ENCODE assay signal across 15 mouse cellular contexts in genomic region chr11:29622030-29622790, GRCm38 (mm10).
DNase-seq lines count a peak whose midpoint lies in the region; ATAC-seq and TF ChIP-seq lines count a peak whose summit lies in the region.
"Had no signal": no experiment of that assay in that cellular context is flagged by ENCODE, and none has a peak within 500 bp of the region (broad histone marks: within the 10 kb centered on the region; RNA-seq: fewer than 3 reads in every experiment).

No protein-coding gene starts in this region.

- H3K27ac ChIP-seq in forebrain, embryonic 14.5 days (ENCODE audit: low read depth, low read length): no peak overlapping the region
- H3K27ac ChIP-seq in forebrain, embryonic 12.5 days: no peak overlapping the region
- 0 out of 2 replicates have a peak overlapping the region, but pooled peaks have one; percentile 24 for H3K27ac ChIP-seq in olfactory bulb, adult 2 months (ENCODE audit: insufficient read depth, low read depth, low read length)
- no peak overlapping the region for H3K27ac ChIP-seq in kidney, embryonic 16.5 days (ENCODE audit: low read length)
- H3K27ac ChIP-seq: hindbrain, embryonic 15.5 days; neural tube, embryonic 13.5 days had no signal

- H3K4me3 ChIP-seq in forebrain, embryonic 14.5 days (ENCODE audit: low read depth, low read length): no peak overlapping the region
- H3K4me3 ChIP-seq in forebrain, embryonic 12.5 days (replicated peaks): no peak overlapping the region
- H3K4me3 ChIP-seq in olfactory bulb, adult 2 months (ENCODE audit: insufficient read depth, low read depth, low read length): no peak overlapping the region
- H3K4me3 ChIP-seq in kidney, embryonic 16.5 days (ENCODE audit: low read length): no peak overlapping the region
- H3K4me3 ChIP-seq: hindbrain, embryonic 15.5 days; neural tube, embryonic 13.5 days had no signal

- H3K9ac ChIP-seq in forebrain, embryonic 14.5 days (ENCODE audit: low read length): no peak overlapping the region
- H3K9ac ChIP-seq in forebrain, embryonic 12.5 days: no peak overlapping the region
- H3K9ac ChIP-seq in kidney, embryonic 16.5 days (replicated peaks; ENCODE audit: low read length): no peak overlapping the region
- H3K9ac ChIP-seq: hindbrain, embryonic 15.5 days; neural tube, embryonic 13.5 days had no signal

- peak; percentile 46; the same call in 1 of the 2 replicates for ATAC-seq in forebrain, embryonic 14.5 days
- ATAC-seq in forebrain, embryonic 12.5 days (ENCODE audit: low FRiP score): no peak
- ATAC-seq in kidney, embryonic 16.5 days (ENCODE audit: low FRiP score, low TSS enrichment): no peak
- ATAC-seq: midbrain, embryonic 16.5 days had no signal

- TF ChIP-seq CTCF in olfactory bulb, adult 2 months (IDR thresholded peaks at IDR 0.05; ENCODE audit: insufficient read depth, low read depth, low read length): no peak

- no peak overlapping the region for H3K4me2 ChIP-seq in forebrain, embryonic 14.5 days (ENCODE audit: low read length)
- no peak overlapping the region for H3K4me2 ChIP-seq in forebrain, embryonic 12.5 days
- H3K4me2 ChIP-seq in kidney, embryonic 16.5 days (replicated peaks; ENCODE audit: low read depth, low read length): no peak overlapping the region
- H3K4me2 ChIP-seq: hindbrain, embryonic 15.5 days; neural tube, embryonic 13.5 days had no signal

- H3K4me1 ChIP-seq in forebrain, embryonic 14.5 days (ENCODE audit: control insufficient read depth, insufficient read depth, low read length): no peaks in the 10 kb centered on the region
- H3K4me1 ChIP-seq in forebrain, embryonic 12.5 days: peaks cover 6% of the 10 kb centered on the region; the same call in 1 of the 2 replicates
- H3K4me1 ChIP-seq in olfactory bulb, adult 2 months (ENCODE audit: control insufficient read depth, insufficient read depth, low read length): no peaks in the 10 kb centered on the region
- H3K4me1 ChIP-seq in kidney, embryonic 16.5 days (ENCODE audit: insufficient read depth, low read length): no peaks in the 10 kb centered on the region
- H3K4me1 ChIP-seq: hindbrain, embryonic 15.5 days; neural tube, embryonic 13.5 days had no signal

- peak; percentile 28 for DNase-seq in forebrain, embryonic 14.5 days (ENCODE audit: low spot score)
- DNase-seq in right cerebral cortex, adult 18-20 months: peak; percentile 69
- no peak for DNase-seq in right cerebral cortex, postnatal 4 days
- peak; percentile 11 to 47 for DNase-seq in frontal cortex, postnatal 36 days (ENCODE audit: low spot score in 2 of 2)
- DNase-seq in gastrocnemius, postnatal 4 days (ENCODE audit: low spot score in 2 of 2): no peak
- DNase-seq: adrenal gland, postnatal 25 days; kidney, adult 8-10 months; lung, adult 18-20 months had no signal

- TF ChIP-seq POLR2A in olfactory bulb, adult 2 months (IDR thresholded peaks at IDR 0.05; ENCODE audit: insufficient read depth, low read depth, low read length): no peak

- H3K36me3 ChIP-seq in forebrain, embryonic 14.5 days (ENCODE audit: control insufficient read depth, insufficient read depth, low read length): no peaks in the 10 kb centered on the region
- no peaks in the 10 kb centered on the region for H3K36me3 ChIP-seq in forebrain, embryonic 12.5 days (replicated peaks)
- no peaks in the 10 kb centered on the region for H3K36me3 ChIP-seq in kidney, embryonic 16.5 days (ENCODE audit: insufficient read depth, low read length)
- H3K36me3 ChIP-seq: G1E; hindbrain, embryonic 15.5 days; neural tube, embryonic 13.5 days had no signal

- no peaks in the 10 kb centered on the region for H3K27me3 ChIP-seq in forebrain, embryonic 14.5 days (replicated peaks; ENCODE audit: control insufficient read depth, insufficient read depth, low read length)
- H3K27me3 ChIP-seq in forebrain, embryonic 12.5 days: no peaks in the 10 kb centered on the region
- no peaks in the 10 kb centered on the region for H3K27me3 ChIP-seq in kidney, embryonic 16.5 days (ENCODE audit: insufficient read depth, low read length)
- H3K27me3 ChIP-seq: hindbrain, embryonic 15.5 days; neural tube, embryonic 13.5 days had no signal

- no peaks in the 10 kb centered on the region for H3K9me3 ChIP-seq in forebrain, embryonic 14.5 days (replicated peaks; ENCODE audit: control insufficient read depth, low read length)
- no peaks in the 10 kb centered on the region for H3K9me3 ChIP-seq in forebrain, embryonic 12.5 days
- no peaks in the 10 kb centered on the region for H3K9me3 ChIP-seq in kidney, embryonic 16.5 days (ENCODE audit: low read length)
- H3K9me3 ChIP-seq: G1E; hindbrain, embryonic 15.5 days; neural tube, embryonic 13.5 days had no signal

- WGBS in forebrain, embryonic 14.5 days: 15% methylated on average over 5 of the region's 5 CpGs
- WGBS in forebrain, embryonic 12.5 days: 34% methylated on average over 5 of the region's 5 CpGs
- WGBS in olfactory bulb, adult 2 months: 54% methylated on average over 5 of the region's 5 CpGs
- 78% methylated on average over 5 of the region's 5 CpGs for WGBS in kidney, embryonic 16.5 days

Comparison
In these comparisons a context has a peak if more than half of its experiments do, and no peak if none do; other contexts are left out.
1. DNase-seq: peak in forebrain, embryonic 14.5 days (single experiment), right cerebral cortex, adult 18-20 months (single experiment) and frontal cortex, postnatal 36 days (2 of 2); none in right cerebral cortex, postnatal 4 days (single experiment) and gastrocnemius, postnatal 4 days (0 of 2).